Mouse (Mus musculus) lung, postnatal 0 days (tissue): ENCODE measurements at regions not wholly inside any gene's neighbourhood (a gene's known extent, or its start where the extent isn't known, plus 50 kb on each side); places are given as distances from the start of the nearest gene placed in this dataset.
"Not testable (repeated sequence)": the region's sequence is repeated elsewhere in the genome, so short reads cannot be mapped to it uniquely, and the experiment has no call there.

Experiments
- ATAC-seq: fragments of 200-750 bp; cut with Nextera tagmentation; 2 replicates; pipeline ENCODE4 v1.8.0; 2017; ENCODE audit warnings: moderate library complexity
- DNase-seq: peaks from one replicate; pipeline ENCODE4 v3.0.0-alpha.2; 2016; ENCODE audit warnings: low spot score
- H3K27ac ChIP-seq: fragments of 300-500 bp; sonication (generic); 2 replicates; pipeline ENCODE4 v1.5.1; 2014; ENCODE audit warnings: antibody characterized with exemption, mild to moderate bottlenecking, low read length, mixed read lengths
- H3K27me3 ChIP-seq: fragments of 300-500 bp; sonication (generic); replicated peaks from 2 replicates; pipeline ENCODE4 v1.6.1; 2014; ENCODE audit warnings: low read length, mixed read lengths; ENCODE audit not compliant: insufficient read depth
- H3K36me3 ChIP-seq: fragments of 300-500 bp; sonication (generic); 2 replicates; pipeline ENCODE4 v1.6.1; 2014; ENCODE audit warnings: low read length, mixed read lengths; ENCODE audit not compliant: insufficient read depth
- H3K4me1 ChIP-seq: fragments of 300-500 bp; sonication (generic); 2 replicates; pipeline ENCODE4 v1.6.1; 2014; ENCODE audit warnings: antibody characterized with exemption, low read depth, low read length, mixed read lengths; ENCODE audit not compliant: insufficient read depth
- H3K4me2 ChIP-seq: fragments of 300-500 bp; sonication (generic); replicated peaks from 2 replicates; pipeline ENCODE4 v1.6.1; 2014; ENCODE audit warnings: low read depth, mild to moderate bottlenecking, low read length, moderate library complexity, mixed read lengths
- H3K4me3 ChIP-seq: fragments of 300-500 bp; sonication (generic); 2 replicates; pipeline ENCODE4 v1.5.1; 2014; ENCODE audit warnings: low read depth, low read length
- H3K9ac ChIP-seq: fragments of 300-500 bp; sonication (generic); replicated peaks from 2 replicates; pipeline ENCODE4 v1.6.1; 2014; ENCODE audit warnings: low read depth, mild to moderate bottlenecking
- H3K9me3 ChIP-seq: fragments of 300-500 bp; sonication (generic); 2 replicates; pipeline ENCODE4 v1.6.1; 2016; ENCODE audit warnings: low read length, mixed read lengths
- CTCF ChIP-seq: IDR thresholded peaks from 2 replicates; pipeline ENCODE4 v1.5.1; 2016; ENCODE audit warnings: antibody characterized with exemption, mild to moderate bottlenecking
- EP300 ChIP-seq: IDR thresholded peaks from 2 replicates; pipeline ENCODE4 v1.6.1; 2016; ENCODE audit warnings: antibody characterized with exemption, mild to moderate bottlenecking, control low read depth
- WGBS: fragments of 180-500 bp; shearing (Covaris S2); extraction: QIAGEN DNeasy Blood & Tissue Kit; methylation state at CpG from one replicate; pipeline ENCODE4 v1.1.7; 2014; 5-methylcytosine and 5-hydroxymethylcytosine counted together

- no peak for DNase-seq
- 77% methylated on average over 10 of the region's 10 CpGs for WGBS
- Histone ChIP-seq H3K27ac (no peak overlapping the region), H3K9me3 (no peaks in the 10 kb centered on the region), H3K36me3 (no peaks in the 10 kb centered on the region), H3K27me3 (no peaks in the 10 kb centered on the region), H3K9ac (no peak overlapping the region), H3K4me3 (no peak overlapping the region), H3K4me1 (no peaks in the 10 kb centered on the region), H3K4me2 (no peak overlapping the region)
- no peak for ATAC-seq
- no peak for TF ChIP-seq EP300
- no peak for TF ChIP-seq CTCF
Observed at GRCm38 (mm10) chr10:118615131-118616020, 174.5 kb downstream of the Ifng start.

- no peaks in the 10 kb centered on the region for H3K4me1 ChIP-seq
- no peaks in the 10 kb centered on the region for H3K27me3 ChIP-seq
- ATAC-seq: no peak
- DNase-seq: no peak
- WGBS: 74% methylated on average over 5 of the region's 5 CpGs
- H3K36me3 ChIP-seq: no peaks in the 10 kb centered on the region
- TF ChIP-seq EP300 (no peak), CTCF (no peak)
- no peak overlapping the region for H3K27ac ChIP-seq
- H3K9me3 ChIP-seq: no peaks in the 10 kb centered on the region
- H3K4me3 ChIP-seq: no peak overlapping the region
- no peak overlapping the region for H3K4me2 ChIP-seq
- H3K9ac ChIP-seq: no peak overlapping the region
Observed at GRCm38 (mm10) chr10:118616031-118616615, 175.3 kb downstream of the Ifng start.

DNA sequence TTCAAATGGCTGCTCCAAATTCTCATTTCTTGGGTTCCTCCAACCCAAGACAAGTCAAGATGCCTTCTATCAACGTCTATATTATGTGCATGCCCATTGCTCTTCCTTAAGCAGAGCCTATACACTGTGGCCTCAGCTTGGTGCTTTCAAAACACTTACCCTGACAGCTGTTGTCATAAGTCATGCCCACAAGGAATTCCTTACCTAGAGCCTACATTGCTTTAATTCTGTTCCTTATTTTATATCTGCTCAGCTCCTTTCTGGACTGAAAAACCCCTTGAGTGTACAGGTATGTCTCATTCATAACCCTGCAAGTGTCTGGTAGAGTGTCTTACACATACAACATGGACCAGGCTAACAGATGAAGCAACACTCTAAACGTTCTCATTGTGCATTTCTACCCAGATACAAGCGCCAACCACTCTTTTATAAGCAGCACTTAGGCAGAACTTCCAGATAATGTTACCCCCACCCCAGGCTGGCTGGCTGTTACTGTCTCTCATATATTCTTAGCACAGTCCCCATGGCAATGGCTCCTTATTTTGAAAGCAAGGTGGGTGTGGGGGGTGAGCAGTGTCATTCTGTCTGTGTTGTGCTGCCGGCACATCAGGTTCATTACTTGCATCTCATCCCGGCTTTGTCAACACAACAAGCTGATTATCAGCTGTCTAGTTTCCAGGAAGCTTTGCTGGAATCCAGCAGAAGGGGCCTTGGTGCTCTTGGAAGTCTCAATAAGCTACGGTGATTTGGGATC lies 176.6 kb downstream of the Ifng start:
- WGBS: 78% methylated on average over 6 of the region's 6 CpGs
- no peak overlapping the region for H3K4me2 ChIP-seq
- DNase-seq: no peak
- no peak overlapping the region for H3K9ac ChIP-seq
- H3K4me3 ChIP-seq: no peak overlapping the region
- no peaks in the 10 kb centered on the region for H3K27me3 ChIP-seq
- H3K36me3 ChIP-seq: no peaks in the 10 kb centered on the region
- no peak overlapping the region for H3K27ac ChIP-seq
- no peak for TF ChIP-seq CTCF
- TF ChIP-seq EP300: no peak
- H3K9me3 ChIP-seq: no peaks in the 10 kb centered on the region
- ATAC-seq: no peak
- no peaks in the 10 kb centered on the region for H3K4me1 ChIP-seq

DNA sequence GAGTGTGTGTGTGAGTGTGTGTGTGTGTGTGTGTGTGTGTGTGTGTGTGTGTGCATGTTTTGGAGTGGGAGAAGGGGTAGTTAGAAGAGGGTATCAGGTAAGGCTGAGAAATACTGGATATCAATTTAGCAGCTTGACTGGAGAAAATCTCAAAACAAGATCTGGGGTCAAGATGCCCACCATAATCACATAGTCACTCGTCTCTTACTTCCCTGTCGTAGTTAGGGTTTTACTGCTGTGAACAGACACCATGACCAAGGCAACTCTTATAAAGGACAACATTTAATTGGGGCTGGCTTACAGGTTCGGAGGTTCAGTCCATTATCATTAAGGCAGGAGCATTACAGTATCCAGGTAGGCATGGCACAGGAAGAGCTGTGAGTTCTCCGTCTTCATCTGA lies 177.4 kb downstream of the Ifng start:
- H3K27me3 ChIP-seq, H3K27ac ChIP-seq, H3K9ac ChIP-seq, ATAC-seq, H3K9me3 ChIP-seq, H3K4me3 ChIP-seq, H3K4me2 ChIP-seq, DNase-seq, H3K36me3 ChIP-seq, H3K4me1 ChIP-seq: not testable (repeated sequence)
- WGBS: 95% methylated on average over 4 of the region's 4 CpGs

DNA sequence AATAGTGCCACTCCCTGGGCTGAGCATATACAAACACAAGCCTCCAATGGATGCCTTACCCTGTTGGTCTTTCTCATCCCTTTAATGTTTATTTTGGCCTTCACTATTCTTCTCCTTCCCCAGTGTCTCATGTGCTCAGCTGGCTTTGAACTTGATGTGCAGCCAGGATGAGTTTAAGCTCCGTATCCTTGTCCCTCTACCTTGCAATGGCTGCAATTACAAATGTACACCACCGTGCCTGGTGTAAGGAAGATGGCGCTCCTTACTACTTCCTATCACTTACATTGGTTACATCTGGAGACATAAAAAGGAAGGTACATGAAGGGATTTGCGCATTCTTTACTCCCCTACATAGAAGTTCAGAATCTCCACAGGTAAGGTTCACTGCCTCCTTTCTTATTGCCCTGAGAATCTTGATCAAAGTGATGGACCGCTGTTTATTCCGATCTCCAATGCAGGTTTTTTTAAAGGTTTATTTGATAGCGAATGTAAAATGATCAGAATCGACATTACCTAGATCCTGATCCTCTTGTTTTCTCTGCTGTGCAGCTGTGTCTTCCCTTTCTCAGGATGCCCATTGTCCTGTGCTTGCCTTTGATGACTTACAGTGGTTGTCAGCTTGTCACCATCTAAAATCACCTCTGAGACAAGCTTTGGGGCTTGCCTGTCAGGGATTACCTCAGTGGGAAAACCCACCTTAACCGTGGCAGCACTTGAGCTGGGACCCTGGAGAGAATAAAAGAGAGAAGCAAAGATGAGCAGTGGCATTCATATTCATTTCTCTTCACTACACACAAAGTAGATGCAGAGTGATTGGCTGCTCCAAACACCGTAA lies 178.1 kb downstream of the Ifng start:
- ATAC-seq: no peak
- WGBS: 87% methylated on average over 10 of the region's 10 CpGs
- no peak for TF ChIP-seq EP300
- TF ChIP-seq CTCF: no peak
- Histone ChIP-seq H3K9ac (no peak overlapping the region), H3K27me3 (no peaks in the 10 kb centered on the region), H3K9me3 (no peaks in the 10 kb centered on the region), H3K4me2 (no peak overlapping the region), H3K27ac (no peak overlapping the region), H3K4me1 (no peaks in the 10 kb centered on the region), H3K4me3 (no peak overlapping the region), H3K36me3 (no peaks in the 10 kb centered on the region)
- no peak for DNase-seq

DNA sequence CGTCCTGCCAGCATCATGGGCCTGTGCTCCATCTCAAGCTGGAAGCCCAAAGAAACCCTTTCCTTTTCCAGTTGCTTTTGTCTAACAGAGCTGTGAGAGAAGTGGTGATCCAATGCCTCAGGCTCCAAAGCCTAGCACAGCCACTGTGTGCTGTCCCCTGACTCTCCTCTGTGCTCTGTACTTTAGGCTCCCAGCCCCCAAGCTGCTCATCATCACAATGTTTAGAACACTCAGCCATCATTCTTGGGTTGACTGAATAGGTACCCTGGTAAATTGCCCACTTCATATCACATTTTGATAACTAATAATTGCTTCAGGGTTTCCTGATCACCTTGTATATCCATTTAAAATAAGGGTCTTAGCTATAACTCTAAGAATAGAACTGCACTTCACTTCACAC lies 178.8 kb downstream of the Ifng start:
- TF ChIP-seq CTCF (no peak), EP300 (no peak)
- Histone ChIP-seq H3K4me2 (no peak overlapping the region), H3K9ac (no peak overlapping the region), H3K36me3 (no peaks in the 10 kb centered on the region), H3K27me3 (no peaks in the 10 kb centered on the region), H3K4me1 (no peaks in the 10 kb centered on the region), H3K4me3 (no peak overlapping the region), H3K9me3 (no peaks in the 10 kb centered on the region), H3K27ac (no peak overlapping the region)
- no peak for ATAC-seq
- 88% methylated on average over 1 of the region's 1 CpGs for WGBS
- no peak for DNase-seq
